Mouse (Mus musculus) kidney, adult 18-20 months (tissue): ENCODE measurements at regions not wholly inside any gene's neighbourhood (a gene's known extent, or its start where the extent isn't known, plus 50 kb on each side); places are given as distances from the start of the nearest gene placed in this dataset.
"Not testable (repeated sequence)": the region's sequence is repeated elsewhere in the genome, so short reads cannot be mapped to it uniquely, and the experiment has no call there.

Experiments used
- DNase-seq: peaks from one replicate; pipeline ENCODE4 v3.0.0; 2021

GRCm38 (mm10) chr7:61615156-61615555, 731.2 kb upstream of the Ndn start:
- no peak for DNase-seq

GRCm38 (mm10) chr7:61644893-61645545, 701.4 kb upstream of the Ndn start:
- DNase-seq = no peak

- peak; percentile 9 for DNase-seq
These were observed 688.3 kb upstream of the Ndn start for GRCm38 (mm10) chr7:61658086-61658485.

GRCm38 (mm10) chr7:61683080-61683479, 663.3 kb upstream of the Ndn start:
- no peak for DNase-seq

GRCm38 (mm10) chr7:61685052-61685655, 661.2 kb upstream of the Ndn start:
- no peak for DNase-seq

GRCm38 (mm10) chr7:61726149-61726548, 620.2 kb upstream of the Ndn start:
- no peak for DNase-seq

GRCm38 (mm10) chr7:61737511-61737910, 608.9 kb upstream of the Ndn start:
- DNase-seq = no peak

GRCm38 (mm10) chr7:61739336-61739735, 607.0 kb upstream of the Ndn start:
- DNase-seq = not testable (repeated sequence)

- DNase-seq = no peak
These were observed 576.5 kb upstream of the Ndn start for GRCm38 (mm10) chr7:61769826-61770225.

- DNase-seq = no peak
These were observed 556.1 kb upstream of the Ndn start for GRCm38 (mm10) chr7:61790113-61790796.

GRCm38 (mm10) chr7:61836827-61837226, 509.5 kb upstream of the Ndn start:
- no peak for DNase-seq

GRCm38 (mm10) chr7:61837240-61837639, 509.1 kb upstream of the Ndn start:
- DNase-seq = no peak

- no peak for DNase-seq
These were observed 494.4 kb upstream of the Ndn start for GRCm38 (mm10) chr7:61851949-61852348.

- DNase-seq = no peak
These were observed 481.9 kb upstream of the Ndn start for GRCm38 (mm10) chr7:61864517-61864916.

- no peak for DNase-seq
These were observed 480.0 kb upstream of the Ndn start for GRCm38 (mm10) chr7:61866376-61866775.

GRCm38 (mm10) chr7:61876220-61876619, 470.1 kb upstream of the Ndn start:
- DNase-seq = no peak

GRCm38 (mm10) chr7:61877311-61878065, 468.9 kb upstream of the Ndn start:
- DNase-seq = no peak

- DNase-seq = no peak
These were observed 468.3 kb upstream of the Ndn start for GRCm38 (mm10) chr7:61878095-61878494.

GRCm38 (mm10) chr7:61878585-61878984, 467.8 kb upstream of the Ndn start:
- no peak for DNase-seq
